8 mouse cellular contexts compared by ENCODE assay signal in genomic region chr5:135118589-135119081, GRCm38 (mm10). TPM values are rescaled to one million over a fixed set of nuclear protein-coding genes. Genes with fewer than 3 reads are reported as not detected.
DNase-seq lines count a peak whose midpoint lies in the region; ATAC-seq and TF ChIP-seq lines count a peak whose summit lies in the region.

No protein-coding gene starts in this region.

- H3K4me1 ChIP-seq in limb, embryonic 11.5 days (ENCODE audit: control insufficient read depth, insufficient read depth, low read length): no peaks in the 10 kb centered on the region
- H3K4me1 ChIP-seq in testis, adult 2 months (ENCODE audit: control insufficient read depth, insufficient read depth, low read length): peaks cover 13% of the 10 kb centered on the region

- H3K9me3 ChIP-seq in limb, embryonic 11.5 days (ENCODE audit: control insufficient read depth, low read length): no peaks in the 10 kb centered on the region

- H3K4me3 ChIP-seq in limb, embryonic 11.5 days (ENCODE audit: low read depth, low read length): no peak overlapping the region
- no peak overlapping the region for H3K4me3 ChIP-seq in testis, adult 2 months (ENCODE audit: control insufficient read depth, low read depth, low read length)

- 24% methylated on average over 6 of the region's 6 CpGs for WGBS in limb, embryonic 11.5 days

- H3K27me3 ChIP-seq in limb, embryonic 11.5 days (ENCODE audit: control insufficient read depth, insufficient read depth, low read length): peaks cover 11% of the 10 kb centered on the region
- no peaks in the 10 kb centered on the region for H3K27me3 ChIP-seq in testis, adult 2 months (ENCODE audit: control insufficient read depth, insufficient read depth, low read length)

- no peak for TF ChIP-seq POLR2A in testis, adult 2 months (IDR thresholded peaks at IDR 0.05; ENCODE audit: control insufficient read depth, low read depth, low read length)

- no peak overlapping the region for H3K4me2 ChIP-seq in limb, embryonic 11.5 days (ENCODE audit: low read depth, severe bottlenecking)

- no peaks in the 10 kb centered on the region for H3K36me3 ChIP-seq in limb, embryonic 11.5 days (ENCODE audit: control insufficient read depth, insufficient read depth, low read length)
- H3K36me3 ChIP-seq in testis, adult 2 months (ENCODE audit: control insufficient read depth, insufficient read depth, low read length): no peaks in the 10 kb centered on the region

- no peak overlapping the region for H3K9ac ChIP-seq in limb, embryonic 11.5 days (ENCODE audit: low read length)

- ATAC-seq in limb, embryonic 11.5 days (ENCODE audit: insufficient number of reproducible peaks, low FRiP score, low TSS enrichment, low read depth): no peak

- no peak overlapping the region for H3K27ac ChIP-seq in limb, embryonic 11.5 days (replicated peaks; ENCODE audit: low read depth, low read length)
- no peak overlapping the region for H3K27ac ChIP-seq in testis, adult 2 months (ENCODE audit: control insufficient read depth, insufficient read depth, low read depth, low read length)

- DNase-seq in layer of hippocampus, adult 11-12 months (ENCODE audit: low spot score): peak; percentile 64
- DNase-seq in layer of hippocampus, adult 9-11 months: no peak
- DNase-seq in c-Kit-negative CD71-positive TER-119-positive erythroid progenitor cells, embryonic 14.5 days (ENCODE audit: low read depth, low spot score): peak; percentile 26
- DNase-seq in forelimb bud, embryonic 11.5 days (ENCODE audit: low read depth, low spot score): peak; percentile 63
- peak; percentile 83 for DNase-seq in induced T-regulatory cell, adult 2 months (ENCODE audit: low read depth)
- peak; percentile 65 for DNase-seq in limb, embryonic 11.5 days (ENCODE audit: low spot score)
- peak; percentile 83 for DNase-seq in naive thymus-derived CD4-positive, alpha-beta T cell, adult 2 months (ENCODE audit: low read depth)

- peak; percentile 73 for TF ChIP-seq CTCF in testis, adult 2 months (IDR thresholded peaks at IDR 0.05; ENCODE audit: control insufficient read depth, insufficient read depth, insufficient replicate concordance, low read depth, low read length)

RNA-seq across cellular contexts. Expression of gene Mlxipl, which starts 28.9 kb away (rescaled TPM):
- 3.2 and 3.3 TPM in 2 replicates for polyA plus RNA-seq in limb, embryonic 11.5 days (2014; fragmentation: Nextera tagmentation; extraction: Ambion mirVana)
- 16.7 and 19.6 TPM in 2 replicates for polyA plus RNA-seq in testis, adult 2 months (2012; rRNA removed)

RNA-seq across cellular contexts. Expression of gene Tbl2, which starts 30.8 kb away (rescaled TPM):
- 21.4 and 22.5 TPM in 2 replicates for polyA plus RNA-seq in limb, embryonic 11.5 days (2014; fragmentation: Nextera tagmentation; extraction: Ambion mirVana)
- 63.4 and 65.5 TPM in 2 replicates for polyA plus RNA-seq in testis, adult 2 months (2012; rRNA removed)

RNA-seq across cellular contexts. Expression of gene Vps37d, which starts 40.6 kb away (rescaled TPM):
- 10.0 and 10.7 TPM in 2 replicates for polyA plus RNA-seq in limb, embryonic 11.5 days (2014; fragmentation: Nextera tagmentation; extraction: Ambion mirVana)
- polyA plus RNA-seq in testis, adult 2 months (2012; rRNA removed): 0.33 and 0.71 TPM in 2 replicates

RNA-seq across cellular contexts. Expression of gene Bcl7b, which starts 49.4 kb away (rescaled TPM):
- polyA plus RNA-seq in limb, embryonic 11.5 days (2014; fragmentation: Nextera tagmentation; extraction: Ambion mirVana): 39.5 and 45.6 TPM in 2 replicates
- 33.8 and 36.7 TPM in 2 replicates for polyA plus RNA-seq in testis, adult 2 months (2012; rRNA removed)

RNA-seq across cellular contexts. Expression of gene Bud23, which starts 53.9 kb away (rescaled TPM):
- polyA plus RNA-seq in limb, embryonic 11.5 days (2014; fragmentation: Nextera tagmentation; extraction: Ambion mirVana): 156 and 157 TPM in 2 replicates
- polyA plus RNA-seq in testis, adult 2 months (2012; rRNA removed): 42.9 and 43.5 TPM in 2 replicates
